Mouse (Mus musculus): ENCODE data around the gene 1700020L24Rik. TPM values are rescaled to one million over a fixed set of nuclear protein-coding genes. Genes with fewer than 3 reads are reported as not detected.

Gene 1700020L24Rik
- polyA plus RNA-seq, 1 experiment from 2014 or later, result 0.62 TPM

DNA sequence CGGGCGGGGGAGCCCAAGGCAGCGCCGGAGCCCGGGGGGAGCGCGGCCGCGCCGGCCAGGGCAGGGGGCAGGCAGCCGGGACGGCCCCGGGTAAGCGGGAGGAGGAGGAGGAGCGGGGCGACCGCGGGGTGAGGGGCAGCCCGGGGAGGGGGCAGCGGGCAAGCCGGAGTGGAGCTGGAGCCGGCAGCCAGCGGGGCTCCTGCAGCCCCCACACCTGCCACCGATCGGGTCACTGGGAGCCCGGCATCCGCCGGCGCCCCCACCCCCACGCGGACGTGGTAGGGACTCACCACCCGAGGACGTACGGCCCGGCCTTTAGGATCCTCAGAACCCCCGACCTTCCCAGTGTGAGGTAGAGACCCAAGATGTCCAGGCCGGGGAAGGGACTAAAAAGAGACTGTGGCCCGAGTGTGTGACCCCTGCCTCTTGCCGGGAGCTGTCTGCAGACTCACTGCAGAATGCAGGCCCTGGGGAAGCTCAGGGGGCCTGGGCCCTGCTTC lies 27.6 kb upstream of the 1700020L24Rik start:
- no peaks in the 10 kb centered on the region for H3K27me3 ChIP-seq (ENCODE audit: control insufficient read depth, insufficient read depth, low read length)
- peak overlapping the region; percentile 98 for H3K9ac ChIP-seq (replicated peaks; ENCODE audit: low read depth, low read length)
- ATAC-seq (ENCODE audit: low read depth), result peak; percentile 59
- H3K27ac ChIP-seq (ENCODE audit: low read depth, low read length), result peak overlapping the region; percentile 49
- H3K4me3 ChIP-seq (ENCODE audit: low read depth, low read length), result peak overlapping the region; percentile 96
- no peaks in the 10 kb centered on the region for H3K36me3 ChIP-seq (ENCODE audit: control insufficient read depth, insufficient read depth, low read length)
- no peaks in the 10 kb centered on the region for H3K9me3 ChIP-seq (ENCODE audit: control insufficient read depth, low read length)
- under 1% methylated on average over 32 of the region's 40 CpGs for WGBS
- peak overlapping the region; percentile 83 for H3K4me2 ChIP-seq (ENCODE audit: low read depth, low read length)
- H3K4me1 ChIP-seq (ENCODE audit: control insufficient read depth, insufficient read depth, low read length), result peaks cover 11% of the 10 kb centered on the region

GRCm38 (mm10) chr11:83410510-83410909 lies 27.0 kb upstream of the 1700020L24Rik start:
- H3K4me2 ChIP-seq (ENCODE audit: low read depth, low read length), result peak overlapping the region; percentile 83
- H3K27ac ChIP-seq (ENCODE audit: low read depth, low read length), result no peak overlapping the region
- H3K27me3 ChIP-seq (ENCODE audit: control insufficient read depth, insufficient read depth, low read length), result no peaks in the 10 kb centered on the region
- H3K36me3 ChIP-seq (ENCODE audit: control insufficient read depth, insufficient read depth, low read length), result no peaks in the 10 kb centered on the region
- 25% methylated on average over 6 of the region's 6 CpGs for WGBS
- H3K4me1 ChIP-seq (ENCODE audit: control insufficient read depth, insufficient read depth, low read length), result peaks cover 11% of the 10 kb centered on the region
- no peak for ATAC-seq (ENCODE audit: low read depth)
- H3K4me3 ChIP-seq (ENCODE audit: low read depth, low read length), result peak overlapping the region; percentile 96
- no peaks in the 10 kb centered on the region for H3K9me3 ChIP-seq (ENCODE audit: control insufficient read depth, low read length)
- peak overlapping the region; percentile 98; the same call in 1 of the 2 replicates for H3K9ac ChIP-seq (replicated peaks; ENCODE audit: low read depth, low read length)

- WGBS, result 20% methylated on average over 5 of the region's 5 CpGs
- H3K36me3 ChIP-seq (ENCODE audit: control insufficient read depth, insufficient read depth, low read length), result no peaks in the 10 kb centered on the region
- H3K9me3 ChIP-seq (ENCODE audit: control insufficient read depth, low read length), result no peaks in the 10 kb centered on the region
- no peak for ATAC-seq (ENCODE audit: low read depth)
- H3K4me3 ChIP-seq (ENCODE audit: low read depth, low read length), result no peak overlapping the region
- H3K27me3 ChIP-seq (ENCODE audit: control insufficient read depth, insufficient read depth, low read length), result peaks cover 3% of the 10 kb centered on the region; the same call in 1 of the 2 replicates
- no peak overlapping the region for H3K27ac ChIP-seq (ENCODE audit: low read depth, low read length)
- no peaks in the 10 kb centered on the region for H3K4me1 ChIP-seq (ENCODE audit: control insufficient read depth, insufficient read depth, low read length)
- no peak overlapping the region for H3K9ac ChIP-seq (replicated peaks; ENCODE audit: low read depth, low read length)
- H3K4me2 ChIP-seq (ENCODE audit: low read depth, low read length), result no peak overlapping the region
Observed at GRCm38 (mm10) chr11:83417080-83417479, 20.4 kb upstream of the 1700020L24Rik start.

- no peak overlapping the region for H3K4me3 ChIP-seq (ENCODE audit: low read depth, low read length)
- WGBS, result 85% methylated on average over 7 of the region's 7 CpGs
- no peak for ATAC-seq (ENCODE audit: low read depth)
- no peak overlapping the region for H3K9ac ChIP-seq (replicated peaks; ENCODE audit: low read depth, low read length)
- no peak overlapping the region for H3K4me2 ChIP-seq (ENCODE audit: low read depth, low read length)
- H3K27ac ChIP-seq (ENCODE audit: low read depth, low read length), result no peak overlapping the region
- H3K9me3 ChIP-seq (ENCODE audit: control insufficient read depth, low read length), result no peaks in the 10 kb centered on the region
- no peaks in the 10 kb centered on the region for H3K4me1 ChIP-seq (ENCODE audit: control insufficient read depth, insufficient read depth, low read length)
- H3K36me3 ChIP-seq (ENCODE audit: control insufficient read depth, insufficient read depth, low read length), result no peaks in the 10 kb centered on the region
- peaks cover 3% of the 10 kb centered on the region; the same call in 1 of the 2 replicates for H3K27me3 ChIP-seq (ENCODE audit: control insufficient read depth, insufficient read depth, low read length)
Observed at GRCm38 (mm10) chr11:83417708-83418107, 19.8 kb upstream of the 1700020L24Rik start.

GRCm38 (mm10) chr11:83418566-83418965 lies 18.9 kb upstream of the 1700020L24Rik start:
- WGBS, result 5% methylated on average over 38 of the region's 38 CpGs
- no peaks in the 10 kb centered on the region for H3K4me1 ChIP-seq (ENCODE audit: control insufficient read depth, insufficient read depth, low read length)
- H3K27ac ChIP-seq (ENCODE audit: low read depth, low read length), result no peak overlapping the region
- peak; percentile 81; the same call in 1 of the 2 replicates for ATAC-seq (ENCODE audit: low read depth)
- peak overlapping the region; percentile 23; the same call in 1 of the 2 replicates for H3K4me2 ChIP-seq (ENCODE audit: low read depth, low read length)
- H3K9ac ChIP-seq (replicated peaks; ENCODE audit: low read depth, low read length), result no peak overlapping the region
- peaks cover 3% of the 10 kb centered on the region; the same call in 1 of the 2 replicates for H3K27me3 ChIP-seq (ENCODE audit: control insufficient read depth, insufficient read depth, low read length)
- no peaks in the 10 kb centered on the region for H3K9me3 ChIP-seq (ENCODE audit: control insufficient read depth, low read length)
- no peaks in the 10 kb centered on the region for H3K36me3 ChIP-seq (ENCODE audit: control insufficient read depth, insufficient read depth, low read length)
- H3K4me3 ChIP-seq (ENCODE audit: low read depth, low read length), result no peak overlapping the region

GRCm38 (mm10) chr11:83420338-83420737 lies 17.1 kb upstream of the 1700020L24Rik start:
- ATAC-seq (ENCODE audit: low read depth), result no peak
- H3K27ac ChIP-seq (ENCODE audit: low read depth, low read length), result no peak overlapping the region

DNA sequence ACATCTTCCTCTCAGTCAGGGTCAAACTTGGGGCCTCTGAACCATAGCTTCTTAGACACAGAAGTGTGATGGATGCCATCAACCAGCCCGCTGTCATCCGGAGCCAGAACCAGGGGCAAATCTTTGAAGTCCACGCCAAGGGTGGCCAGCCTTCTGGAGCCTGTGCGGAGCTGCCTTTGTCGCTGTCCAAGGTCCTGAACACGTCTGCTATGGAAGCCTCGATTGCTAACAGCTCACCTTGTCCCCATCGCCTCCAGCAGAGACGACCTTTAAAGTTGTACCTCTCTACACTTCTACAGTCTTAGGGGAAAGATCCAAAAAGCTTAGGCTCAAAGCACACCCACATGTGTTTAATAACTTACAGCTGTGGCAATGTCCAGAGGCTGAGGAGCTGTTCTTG lies 16.2 kb upstream of the 1700020L24Rik start:
- ATAC-seq (ENCODE audit: low read depth), result no peak
- Histone ChIP-seq H3K9me3 (ENCODE audit: control insufficient read depth, low read length) (no peaks in the 10 kb centered on the region), H3K27me3 (ENCODE audit: control insufficient read depth, insufficient read depth, low read length) (peaks cover 3% of the 10 kb centered on the region; the same call in 1 of the 2 replicates), H3K9ac (replicated peaks; ENCODE audit: low read depth, low read length) (no peak overlapping the region), H3K4me2 (ENCODE audit: low read depth, low read length) (no peak overlapping the region), H3K4me1 (ENCODE audit: control insufficient read depth, insufficient read depth, low read length) (no peaks in the 10 kb centered on the region), H3K4me3 (ENCODE audit: low read depth, low read length) (no peak overlapping the region), H3K27ac (ENCODE audit: low read depth, low read length) (no peak overlapping the region), H3K36me3 (ENCODE audit: control insufficient read depth, insufficient read depth, low read length) (no peaks in the 10 kb centered on the region)
- WGBS, result 5% methylated on average over 9 of the region's 9 CpGs

More at GRCm38 (mm10) chr11:83420338-83420737, 17.1 kb upstream of the 1700020L24Rik start:
- H3K9me3 ChIP-seq (ENCODE audit: control insufficient read depth, low read length), result no peaks in the 10 kb centered on the region
- H3K36me3 ChIP-seq (ENCODE audit: control insufficient read depth, insufficient read depth, low read length), result no peaks in the 10 kb centered on the region
- H3K9ac ChIP-seq (replicated peaks; ENCODE audit: low read depth, low read length), result no peak overlapping the region
- H3K4me1 ChIP-seq (ENCODE audit: control insufficient read depth, insufficient read depth, low read length), result no peaks in the 10 kb centered on the region
- no peak overlapping the region for H3K4me3 ChIP-seq (ENCODE audit: low read depth, low read length)
- H3K27me3 ChIP-seq (ENCODE audit: control insufficient read depth, insufficient read depth, low read length), result peaks cover 3% of the 10 kb centered on the region; the same call in 1 of the 2 replicates
- H3K4me2 ChIP-seq (ENCODE audit: low read depth, low read length), result no peak overlapping the region
- WGBS, result 31% methylated on average over 4 of the region's 4 CpGs

GRCm38 (mm10) chr11:83424681-83425080 lies 12.8 kb upstream of the 1700020L24Rik start:
- Histone ChIP-seq H3K27ac (ENCODE audit: low read depth, low read length) (no peak overlapping the region), H3K9ac (replicated peaks; ENCODE audit: low read depth, low read length) (no peak overlapping the region), H3K27me3 (ENCODE audit: control insufficient read depth, insufficient read depth, low read length) (no peaks in the 10 kb centered on the region), H3K9me3 (ENCODE audit: control insufficient read depth, low read length) (no peaks in the 10 kb centered on the region), H3K4me1 (ENCODE audit: control insufficient read depth, insufficient read depth, low read length) (no peaks in the 10 kb centered on the region), H3K4me3 (ENCODE audit: low read depth, low read length) (no peak overlapping the region), H3K4me2 (ENCODE audit: low read depth, low read length) (no peak overlapping the region), H3K36me3 (ENCODE audit: control insufficient read depth, insufficient read depth, low read length) (no peaks in the 10 kb centered on the region)
- WGBS, result 8% methylated on average over 8 of the region's 8 CpGs
- peak; percentile 74; the same call in 1 of the 2 replicates for ATAC-seq (ENCODE audit: low read depth)

DNA sequence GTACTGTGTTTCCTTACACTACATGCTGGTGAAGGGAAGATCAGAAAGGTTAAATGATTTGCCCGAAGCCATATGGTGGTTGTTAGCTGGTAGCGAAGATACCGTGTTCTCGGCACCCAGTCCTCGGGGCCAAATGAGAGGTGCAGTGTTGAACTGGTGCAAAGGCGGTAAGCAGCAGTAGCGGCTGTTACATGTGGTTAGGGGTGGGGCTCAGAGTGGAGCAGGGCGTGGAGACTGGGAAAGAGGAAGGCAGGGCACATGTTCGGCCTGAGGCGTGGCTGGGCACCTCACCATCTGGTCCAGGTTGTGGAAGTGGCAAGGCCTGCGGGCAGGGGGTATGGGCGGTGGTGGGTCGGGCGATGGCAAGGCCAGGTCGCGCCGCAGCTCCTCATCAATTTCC lies 10.5 kb upstream of the 1700020L24Rik start:
- no peak for ATAC-seq (ENCODE audit: low read depth)
- Histone ChIP-seq H3K36me3 (ENCODE audit: control insufficient read depth, insufficient read depth, low read length) (no peaks in the 10 kb centered on the region), H3K9ac (replicated peaks; ENCODE audit: low read depth, low read length) (no peak overlapping the region), H3K4me3 (ENCODE audit: low read depth, low read length) (no peak overlapping the region), H3K27me3 (ENCODE audit: control insufficient read depth, insufficient read depth, low read length) (no peaks in the 10 kb centered on the region), H3K9me3 (ENCODE audit: control insufficient read depth, low read length) (no peaks in the 10 kb centered on the region), H3K4me1 (ENCODE audit: control insufficient read depth, insufficient read depth, low read length) (no peaks in the 10 kb centered on the region), H3K27ac (ENCODE audit: low read depth, low read length) (no peak overlapping the region), H3K4me2 (ENCODE audit: low read depth, low read length) (no peak overlapping the region)
- WGBS, result 49% methylated on average over 17 of the region's 17 CpGs
